Mouse (Mus musculus): ENCODE results near the gene Slc34a2.

Gene Slc34a2

GRCm38 (mm10) chr5:53110225-53110624, 72.3 kb downstream of the Slc34a2 start:
- DNase-seq (ENCODE audit: low read depth), result no peak

DNA sequence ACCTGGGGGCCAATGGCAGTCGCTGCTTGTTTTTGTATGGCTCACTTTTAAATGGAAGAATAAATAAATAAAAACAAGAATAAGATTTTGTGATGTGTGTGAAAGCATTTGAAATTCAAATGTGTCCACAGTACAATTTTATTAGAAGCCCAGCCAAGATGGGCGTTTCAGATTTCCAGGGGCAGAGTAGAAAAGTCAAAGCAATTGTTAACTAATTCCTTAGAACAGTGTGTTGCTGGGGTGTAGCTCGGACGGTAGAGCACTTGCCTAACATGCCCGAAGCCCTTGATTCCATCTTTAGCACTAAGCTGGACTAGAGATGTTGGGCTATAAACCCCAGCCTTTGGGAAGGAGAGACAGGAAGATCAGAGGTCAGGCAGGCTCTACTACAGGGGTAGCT, 73.2 kb downstream of the Slc34a2 start:
- DNase-seq (ENCODE audit: low read depth), result no peak

GRCm38 (mm10) chr5:53112942-53113341, 75.1 kb downstream of the Slc34a2 start:
- DNase-seq (ENCODE audit: low read depth), result no peak

DNA sequence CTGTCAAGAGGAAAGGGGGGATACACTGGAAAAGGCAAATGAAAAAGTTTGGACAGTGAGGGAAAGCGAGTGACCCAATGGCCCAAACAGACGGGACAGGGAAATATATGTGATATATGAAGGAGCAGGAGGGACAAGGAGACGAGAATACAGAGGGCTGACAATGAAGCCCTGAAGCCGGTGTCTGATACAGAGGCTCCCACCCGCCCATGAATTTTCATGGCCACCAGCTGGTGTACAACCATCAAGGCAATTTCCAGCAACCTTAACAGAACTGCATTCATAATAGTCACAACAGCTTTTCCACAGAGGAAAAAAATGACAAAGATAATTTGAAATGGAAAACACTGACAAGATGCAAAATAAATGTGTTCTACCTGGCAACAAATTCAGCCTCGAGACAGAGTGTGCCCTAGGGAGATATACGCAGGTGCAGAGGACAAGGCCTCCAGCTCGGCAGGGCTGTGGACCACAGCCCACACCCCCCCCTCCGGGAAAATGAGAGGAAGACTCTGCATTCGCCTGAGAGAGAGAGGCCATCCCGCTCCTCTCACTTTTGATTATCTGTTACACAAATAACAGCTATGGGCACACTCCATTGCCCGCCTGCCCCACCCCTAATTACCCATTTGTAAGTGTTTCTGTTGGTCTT, 76.9 kb downstream of the Slc34a2 start:
- no peak for DNase-seq (ENCODE audit: low read depth)

DNA sequence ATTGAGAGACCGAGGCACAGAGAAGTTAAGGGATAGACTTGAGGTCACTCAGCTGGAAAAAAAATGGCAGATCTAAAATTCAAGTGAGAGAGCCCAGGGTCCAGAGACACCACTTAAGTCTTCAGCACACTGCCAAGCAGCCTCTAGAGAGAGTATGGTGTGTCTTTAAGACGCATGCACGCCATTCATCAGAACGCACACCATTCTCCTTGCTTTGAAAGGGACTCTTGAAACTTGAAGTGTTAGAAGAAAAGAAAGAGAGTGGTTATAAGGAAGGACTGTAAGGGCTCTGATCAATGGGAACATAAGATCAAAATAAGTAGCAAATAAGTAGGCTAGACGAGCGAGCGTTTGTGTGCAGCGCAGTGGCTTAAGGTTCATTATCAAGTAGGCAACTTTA, 80.3 kb downstream of the Slc34a2 start:
- no peak for DNase-seq (ENCODE audit: low read depth)

GRCm38 (mm10) chr5:53119689-53120088, 81.8 kb downstream of the Slc34a2 start:
- DNase-seq (ENCODE audit: low read depth), result no peak

All from c-Kit-positive CD71-positive TER-119-negative erythroid progenitor cells, embryonic 14.5 days (primary cell).